Mouse (Mus musculus) bone marrow macrophage, adult 2 months (primary cell): ENCODE measurements around the gene Derl2.

ENCODE experiments used
- CTCF ChIP-seq: IDR thresholded peaks from 2 replicates; pipeline ENCODE4 v1.5.1; 2012; ENCODE audit warnings: low read depth, mild to moderate bottlenecking, low read length, moderate library complexity
- POLR2A ChIP-seq: IDR thresholded peaks from 2 replicates; pipeline ENCODE4 v1.6.1; 2012; ENCODE audit warnings: mild to moderate bottlenecking, low read depth, low read length, borderline replicate concordance

GRCm38 (mm10) chr11:71007831-71008230, 11.8 kb downstream of the Derl2 start:
- TF ChIP-seq CTCF, result no peak
- no peak for TF ChIP-seq POLR2A
